Mouse (Mus musculus): Measurements from ENCODE around the gene Syvn1.

DNA sequence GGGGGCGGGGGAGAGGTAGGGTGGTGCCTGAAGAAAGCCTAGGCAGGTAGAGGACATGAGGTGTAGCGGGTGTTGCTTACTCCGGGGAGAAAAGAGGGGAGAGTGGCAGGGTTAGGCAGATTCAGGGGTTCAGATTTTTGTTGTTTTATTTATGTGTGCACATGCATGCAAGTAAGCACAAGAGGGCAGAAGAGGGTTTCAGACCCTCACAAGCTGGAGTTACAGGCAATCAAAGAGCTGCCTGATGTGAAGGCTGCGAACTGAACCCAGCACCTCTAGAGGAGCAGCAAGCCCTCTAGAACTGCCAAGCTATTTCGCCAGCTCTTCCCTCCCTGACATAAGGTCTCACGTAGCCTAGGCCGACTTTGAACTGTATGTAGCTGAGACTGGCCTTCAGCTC is 29.8 kb upstream of the Syvn1 start:
- TF ChIP-seq POLR2A (IDR thresholded peaks at IDR 0.05; ENCODE audit: borderline replicate concordance, extremely low read depth, insufficient read depth, insufficient read length, poor library complexity, severe bottlenecking) (no peak), CTCF (IDR thresholded peaks at IDR 0.05; ENCODE audit: borderline replicate concordance, extremely low read depth, insufficient read depth, insufficient read length) (peak; percentile 23; the same call in 1 of the 2 replicates)
